Mouse (Mus musculus) intestine, embryonic 16.5 days (tissue): ENCODE results near the gene Onecut3. TPM values are rescaled to one million over a fixed set of nuclear protein-coding genes. Genes with fewer than 3 reads are reported as not detected.

Source experiments
- ATAC-seq: fragments of 200-750 bp; cut with Nextera tagmentation; 2 replicates; pipeline ENCODE4 v1.8.0; 2017; ENCODE audit warnings: moderate TSS enrichment, moderate library complexity
- H3K27ac ChIP-seq: fragments of 300-500 bp; sonication (generic); 2 replicates; pipeline ENCODE4 v1.5.1; 2014; ENCODE audit warnings: mild to moderate bottlenecking, low read length
- H3K27me3 ChIP-seq: fragments of 300-500 bp; sonication (generic); replicated peaks from 2 replicates; pipeline ENCODE4 v1.6.1; 2014; ENCODE audit warnings: low read length, control low read depth, mixed read lengths; ENCODE audit not compliant: control insufficient read depth, insufficient read depth
- H3K36me3 ChIP-seq: fragments of 300-500 bp; sonication (generic); 2 replicates; pipeline ENCODE4 v1.6.1; 2014; ENCODE audit warnings: low read length, control low read depth; ENCODE audit not compliant: control insufficient read depth, insufficient read depth
- H3K4me1 ChIP-seq: fragments of 300-500 bp; sonication (generic); 2 replicates; pipeline ENCODE4 v1.6.1; 2014; ENCODE audit warnings: low read length, control low read depth, mixed read lengths; ENCODE audit not compliant: control insufficient read depth, insufficient read depth
- H3K4me2 ChIP-seq: fragments of 300-500 bp; sonication (generic); 2 replicates; pipeline ENCODE4 v1.6.1; 2014; ENCODE audit warnings: low read depth, low read length, control low read depth
- H3K4me3 ChIP-seq: fragments of 300-500 bp; sonication (generic); 2 replicates; pipeline ENCODE4 v1.5.1; 2014; ENCODE audit warnings: mild to moderate bottlenecking, low read length
- H3K9ac ChIP-seq: fragments of 300-500 bp; sonication (generic); 2 replicates; pipeline ENCODE4 v1.6.1; 2014; ENCODE audit warnings: low read depth, low read length
- H3K9me3 ChIP-seq: fragments of 300-500 bp; sonication (generic); 2 replicates; pipeline ENCODE4 v1.6.1; 2016; ENCODE audit warnings: low read length, control low read depth; ENCODE audit not compliant: control insufficient read depth
- WGBS: fragments of 180-500 bp; shearing (Covaris S2); extraction: QIAGEN DNeasy Blood & Tissue Kit; methylation state at CpG from one replicate; pipeline ENCODE4 v1.1.7; 2014; 5-methylcytosine and 5-hydroxymethylcytosine counted together
- polyA plus RNA-seq: library from polyadenylated mRNA; unstranded; fragments of >200 nt; fragmentation: Nextera tagmentation; extraction: Ambion mirVana; gene quantifications from 2 replicates; pipeline ENCODE4 v1.2.1, GENCODE M21; 2015

Onecut3 gene
- polyA plus RNA-seq, 1 experiment from 2014 or later: 0.10 TPM

- no peak within 1 kb of the TSS for H3K27ac ChIP-seq
- H3K9ac ChIP-seq: no peak within 1 kb of the TSS; the same call in 1 of the 2 replicates
- WGBS: 4% methylated on average over 30 of the region's 30 CpGs
- peaks cover 18% of the 10 kb centered on the region for H3K27me3 ChIP-seq
- H3K36me3 ChIP-seq: peaks cover 13% of the 10 kb centered on the region; the same call in 1 of the 2 replicates
- H3K9me3 ChIP-seq: no peaks in the 10 kb centered on the region
- peaks cover 14% of the 10 kb centered on the region for H3K4me1 ChIP-seq
- peak within 1 kb of the TSS; percentile 29 for H3K4me3 ChIP-seq
- peak; percentile 91 for ATAC-seq
- H3K4me2 ChIP-seq: peak within 1 kb of the TSS; percentile 49
Observed at GRCm38 (mm10) chr10:80538710-80539394, 44.2 kb downstream of the Onecut3 start, which contains the start of gene Atp8b3. TSS of gene Atp8b3 (minus strand) at chr10:80539124.

- Histone ChIP-seq H3K9ac (no peak overlapping the region), H3K9me3 (no peaks in the 10 kb centered on the region), H3K4me2 (0 out of 2 replicates have a peak overlapping the region, but pooled peaks have one; percentile 49), H3K4me1 (peaks cover 14% of the 10 kb centered on the region), H3K4me3 (no peak overlapping the region), H3K27ac (no peak overlapping the region), H3K36me3 (peaks cover 14% of the 10 kb centered on the region; the same call in 1 of the 2 replicates), H3K27me3 (peaks cover 18% of the 10 kb centered on the region)
- WGBS: 43% methylated on average over 5 of the region's 5 CpGs
- peak; percentile 3; the same call in 1 of the 2 replicates for ATAC-seq
Observed at GRCm38 (mm10) chr10:80539493-80539892, 44.9 kb downstream of the Onecut3 start.

GRCm38 (mm10) chr10:80543873-80544272, 49.2 kb downstream of the Onecut3 start:
- H3K4me2 ChIP-seq: no peak overlapping the region
- H3K36me3 ChIP-seq: peaks cover 30% of the 10 kb centered on the region; the same call in 1 of the 2 replicates
- no peak overlapping the region for H3K9ac ChIP-seq
- peaks cover 2% of the 10 kb centered on the region; the same call in 1 of the 2 replicates for H3K4me1 ChIP-seq
- no peak overlapping the region for H3K27ac ChIP-seq
- WGBS: 94% methylated on average over 14 of the region's 14 CpGs
- H3K9me3 ChIP-seq: no peaks in the 10 kb centered on the region
- ATAC-seq: no peak
- H3K4me3 ChIP-seq: no peak overlapping the region
- H3K27me3 ChIP-seq: no peaks in the 10 kb centered on the region

GRCm38 (mm10) chr10:80545590-80545989, 51.0 kb downstream of the Onecut3 start:
- WGBS: 88% methylated on average over 8 of the region's 8 CpGs

GRCm38 (mm10) chr10:80546945-80547344, 52.3 kb downstream of the Onecut3 start:
- WGBS: 97% methylated on average over 4 of the region's 4 CpGs
- H3K27me3 ChIP-seq: no peaks in the 10 kb centered on the region
- H3K9me3 ChIP-seq: no peaks in the 10 kb centered on the region
- H3K9ac ChIP-seq: no peak overlapping the region
- peaks cover 35% of the 10 kb centered on the region; the same call in 1 of the 2 replicates for H3K36me3 ChIP-seq
- H3K4me1 ChIP-seq: no peaks in the 10 kb centered on the region
- no peak overlapping the region for H3K27ac ChIP-seq
- no peak overlapping the region for H3K4me2 ChIP-seq
- ATAC-seq: no peak
- H3K4me3 ChIP-seq: no peak overlapping the region

More at GRCm38 (mm10) chr10:80545590-80545989, 51.0 kb downstream of the Onecut3 start:
- Histone ChIP-seq H3K27ac (no peak overlapping the region), H3K9ac (no peak overlapping the region), H3K4me2 (no peak overlapping the region), H3K4me3 (no peak overlapping the region), H3K27me3 (no peaks in the 10 kb centered on the region), H3K36me3 (peaks cover 36% of the 10 kb centered on the region; the same call in 1 of the 2 replicates), H3K9me3 (no peaks in the 10 kb centered on the region), H3K4me1 (no peaks in the 10 kb centered on the region)
- ATAC-seq: no peak

- no peak for ATAC-seq
- H3K27ac ChIP-seq: no peak overlapping the region
- no peak overlapping the region for H3K4me2 ChIP-seq
- peaks cover 31% of the 10 kb centered on the region; the same call in 1 of the 2 replicates for H3K36me3 ChIP-seq
- H3K4me3 ChIP-seq: no peak overlapping the region
- no peak overlapping the region; the same call in 1 of the 2 replicates for H3K9ac ChIP-seq
- H3K27me3 ChIP-seq: no peaks in the 10 kb centered on the region
- H3K4me1 ChIP-seq: no peaks in the 10 kb centered on the region
- no peaks in the 10 kb centered on the region for H3K9me3 ChIP-seq
- 90% methylated on average over 15 of the region's 15 CpGs for WGBS
Observed at GRCm38 (mm10) chr10:80547539-80547938, 52.9 kb downstream of the Onecut3 start.

GRCm38 (mm10) chr10:80548428-80549006, 53.9 kb downstream of the Onecut3 start:
- 71% methylated on average over 10 of the region's 10 CpGs for WGBS
- Histone ChIP-seq H3K27ac (no peak overlapping the region), H3K4me3 (no peak overlapping the region), H3K4me1 (no peaks in the 10 kb centered on the region), H3K9ac (no peak overlapping the region), H3K27me3 (no peaks in the 10 kb centered on the region), H3K36me3 (peaks cover 25% of the 10 kb centered on the region; the same call in 1 of the 2 replicates), H3K4me2 (no peak overlapping the region), H3K9me3 (no peaks in the 10 kb centered on the region)
- peak; percentile 43; the same call in 1 of the 2 replicates for ATAC-seq

GRCm38 (mm10) chr10:80549279-80549678, 54.6 kb downstream of the Onecut3 start:
- Histone ChIP-seq H3K4me1 (peaks cover 6% of the 10 kb centered on the region; the same call in 1 of the 2 replicates), H3K27ac (no peak overlapping the region), H3K4me2 (no peak overlapping the region), H3K36me3 (peaks cover 24% of the 10 kb centered on the region; the same call in 1 of the 2 replicates), H3K4me3 (no peak overlapping the region), H3K27me3 (no peaks in the 10 kb centered on the region), H3K9me3 (no peaks in the 10 kb centered on the region), H3K9ac (no peak overlapping the region)
- WGBS: 92% methylated on average over 21 of the region's 21 CpGs
- ATAC-seq: no peak

GRCm38 (mm10) chr10:80552364-80552763, 57.7 kb downstream of the Onecut3 start:
- ATAC-seq: no peak
- peaks cover 10% of the 10 kb centered on the region for H3K4me1 ChIP-seq
- no peak overlapping the region for H3K9ac ChIP-seq
- peaks cover 13% of the 10 kb centered on the region; the same call in 1 of the 2 replicates for H3K36me3 ChIP-seq
- no peak overlapping the region for H3K27ac ChIP-seq
- WGBS: 59% methylated on average over 9 of the region's 9 CpGs
- no peak overlapping the region for H3K4me2 ChIP-seq
- no peaks in the 10 kb centered on the region for H3K27me3 ChIP-seq
- H3K9me3 ChIP-seq: no peaks in the 10 kb centered on the region
- H3K4me3 ChIP-seq: no peak overlapping the region
